Mouse (Mus musculus): Measurements from ENCODE around the gene Gm4922. TPM values are rescaled to one million over a fixed set of nuclear protein-coding genes. Genes with fewer than 3 reads are reported as not detected.

The Gm4922 gene
- total RNA-seq, 2 experiments from 2014 or later: not detected

Other genes with a start within 250 kb of the Gm4922 start
- 1 to 10 TPM; 3.4 to 4.2 TPM for gene Hebp2, start 240.7 kb downstream of the Gm4922 start, total RNA-seq (2021)
- gene Arfgef3, start 42.8 kb downstream of the Gm4922 start, total RNA-seq (2021): 10 to 100 TPM; 81.5 to 85.2 TPM
- gene Perp, start 58.2 kb upstream of the Gm4922 start, total RNA-seq (2021): 1 to 10 TPM; 2.6 to 2.9 TPM
- 1 to 10 TPM; 5.1 to 5.6 TPM for gene Tnfaip3, start 228.9 kb upstream of the Gm4922 start, total RNA-seq (2021)

Data from layer of hippocampus, adult 18-20 months (tissue).